Mouse (Mus musculus) lung, adult 2 months (tissue): Measurements from ENCODE around the gene Ttc39a.

Experiments
- CTCF ChIP-seq: fragments of 200-500 bp; IDR thresholded peaks from 2 replicates; pipeline ENCODE4 v1.5.1; 2011; ENCODE audit warnings: mild to moderate bottlenecking, low read length, control low read depth; ENCODE audit not compliant: insufficient read depth
- POLR2A ChIP-seq: fragments of 200-500 bp; IDR thresholded peaks from 2 replicates; pipeline ENCODE4 v1.6.1; 2011; ENCODE audit warnings: low read depth, mild to moderate bottlenecking, control low read depth, low read length, borderline replicate concordance; ENCODE audit errors: extremely low read depth

GRCm38 (mm10) chr4:109493581-109493980 is 87.2 kb downstream of the Ttc39a start:
- TF ChIP-seq POLR2A (no peak), CTCF (no peak)
